Mouse (Mus musculus) neural tube, embryonic 11.5 days (tissue): ENCODE results near the gene Batf2. TPM values are rescaled to one million over a fixed set of nuclear protein-coding genes. Genes with fewer than 3 reads are reported as not detected.

Experiments
- ATAC-seq: fragments of 200-750 bp; cut with Nextera tagmentation; 2 replicates; pipeline ENCODE4 v1.8.0; 2017; ENCODE audit warnings: moderate number of reproducible peaks, mild to moderate bottlenecking, moderate TSS enrichment, moderate library complexity; ENCODE audit not compliant: insufficient read depth, low FRiP score, low TSS enrichment
- DNase-seq: peaks from one replicate; pipeline ENCODE4 v3.0.0-alpha.2; 2015; ENCODE audit warnings: low spot score
- H3K27ac ChIP-seq: fragments of 300-500 bp; sonication (generic); 2 replicates; pipeline ENCODE4 v1.5.1; 2014; ENCODE audit warnings: low read depth, mild to moderate bottlenecking, low read length
- H3K27me3 ChIP-seq: fragments of 300-500 bp; sonication (generic); 2 replicates; pipeline ENCODE4 v1.6.1; 2014; ENCODE audit warnings: mild to moderate bottlenecking, low read length, mixed read lengths; ENCODE audit not compliant: control insufficient read depth, insufficient read depth
- H3K36me3 ChIP-seq: fragments of 300-500 bp; sonication (generic); 2 replicates; pipeline ENCODE4 v1.6.1; 2014; ENCODE audit warnings: mild to moderate bottlenecking, low read length, moderate library complexity, mixed read lengths; ENCODE audit not compliant: control insufficient read depth, insufficient read depth
- H3K4me1 ChIP-seq: fragments of 300-500 bp; sonication (generic); 2 replicates; pipeline ENCODE4 v1.6.1; 2014; ENCODE audit warnings: low read length, mixed read lengths; ENCODE audit not compliant: control insufficient read depth, insufficient read depth
- H3K4me2 ChIP-seq: fragments of 300-500 bp; sonication (generic); 2 replicates; pipeline ENCODE4 v1.6.1; 2014; ENCODE audit warnings: low read depth, mild to moderate bottlenecking, moderate library complexity
- H3K4me3 ChIP-seq: fragments of 300-500 bp; sonication (generic); 2 replicates; pipeline ENCODE4 v1.5.1; 2014; ENCODE audit warnings: low read depth, low read length
- H3K9ac ChIP-seq: fragments of 300-500 bp; sonication (generic); 2 replicates; pipeline ENCODE4 v1.6.1; 2014; ENCODE audit warnings: mild to moderate bottlenecking, low read length
- H3K9me3 ChIP-seq: fragments of 300-500 bp; sonication (generic); 2 replicates; pipeline ENCODE4 v1.6.1; 2016; ENCODE audit warnings: low read length; ENCODE audit not compliant: control insufficient read depth
- WGBS: fragments of 180-500 bp; shearing (Covaris S2); extraction: QIAGEN DNeasy Blood & Tissue Kit; methylation state at CpG from one replicate; pipeline ENCODE4 v1.1.7; 2014; 5-methylcytosine and 5-hydroxymethylcytosine counted together
- polyA plus RNA-seq: library from polyadenylated mRNA; unstranded; fragments of >200 nt; fragmentation: Nextera tagmentation; extraction: Ambion mirVana; gene quantifications from 2 replicates; pipeline ENCODE4 v1.2.1, GENCODE M21; 2014

The Batf2 gene
- polyA plus RNA-seq, 1 experiment from 2014 or later: not detected

GRCm38 (mm10) chr19:6116113-6116850 is 24.5 kb upstream of the Batf2 start:
- DNase-seq: no peak
- no peaks in the 10 kb centered on the region for H3K9me3 ChIP-seq
- no peak overlapping the region for H3K4me3 ChIP-seq
- H3K27ac ChIP-seq: no peak overlapping the region
- ATAC-seq: no peak
- H3K36me3 ChIP-seq: peaks cover 11% of the 10 kb centered on the region
- WGBS: 93% methylated on average over 15 of the region's 15 CpGs
- peak overlapping the region; percentile 6; the same call in 1 of the 2 replicates for H3K9ac ChIP-seq
- 0 out of 2 replicates have a peak overlapping the region, but pooled peaks have one; percentile 0 for H3K4me2 ChIP-seq
- peaks cover 7% of the 10 kb centered on the region; the same call in 1 of the 2 replicates for H3K4me1 ChIP-seq
- no peaks in the 10 kb centered on the region for H3K27me3 ChIP-seq

- Histone ChIP-seq H3K4me1 (peaks cover 7% of the 10 kb centered on the region; the same call in 1 of the 2 replicates), H3K27ac (peak overlapping the region; percentile 94), H3K36me3 (peaks cover 11% of the 10 kb centered on the region), H3K4me3 (peak overlapping the region; percentile 81), H3K4me2 (peak overlapping the region; percentile 92), H3K9me3 (no peaks in the 10 kb centered on the region), H3K27me3 (no peaks in the 10 kb centered on the region), H3K9ac (peak overlapping the region; percentile 87)
- WGBS: 6% methylated on average over 32 of the region's 32 CpGs
- no peak; the same call in 1 of the 2 replicates for ATAC-seq
- no peak for DNase-seq
Measured at GRCm38 (mm10) chr19:6117346-6117985, 23.3 kb upstream of the Batf2 start.

- H3K9me3 ChIP-seq: no peaks in the 10 kb centered on the region
- peak within 1 kb of the TSS; percentile 81 for H3K4me3 ChIP-seq
- H3K4me1 ChIP-seq: peaks cover 7% of the 10 kb centered on the region; the same call in 1 of the 2 replicates
- H3K9ac ChIP-seq: peak within 1 kb of the TSS; percentile 87
- peaks cover 11% of the 10 kb centered on the region for H3K36me3 ChIP-seq
- DNase-seq (peak; percentile 94), ATAC-seq (peak; percentile 88)
- H3K27ac ChIP-seq: peak within 1 kb of the TSS; percentile 94
- H3K4me2 ChIP-seq: peak within 1 kb of the TSS; percentile 92
- H3K27me3 ChIP-seq: no peaks in the 10 kb centered on the region
- under 1% methylated on average over 77 of the region's 77 CpGs for WGBS
Measured at GRCm38 (mm10) chr19:6117986-6118676, 22.7 kb upstream of the Batf2 start, which contains the start of gene Sac3d1. Gene Sac3d1, minus strand, starts transcription at chr19:6118650.

GRCm38 (mm10) chr19:6118677-6119185 is 22.1 kb upstream of the Batf2 start:
- Histone ChIP-seq H3K27me3 (no peaks in the 10 kb centered on the region), H3K9ac (peak overlapping the region; percentile 87), H3K27ac (peak overlapping the region; percentile 94), H3K4me1 (peaks cover 7% of the 10 kb centered on the region; the same call in 1 of the 2 replicates), H3K4me3 (peak overlapping the region; percentile 81), H3K36me3 (peaks cover 11% of the 10 kb centered on the region), H3K9me3 (no peaks in the 10 kb centered on the region), H3K4me2 (peak overlapping the region; percentile 92)
- ATAC-seq: 0 out of 2 replicates have a peak, but pooled peaks have one; percentile 8
- DNase-seq: peak; percentile 40
- 3% methylated on average over 8 of the region's 8 CpGs for WGBS

- no peaks in the 10 kb centered on the region for H3K27me3 ChIP-seq
- H3K4me2 ChIP-seq: no peak overlapping the region
- DNase-seq (no peak), ATAC-seq (no peak)
- H3K9me3 ChIP-seq: no peaks in the 10 kb centered on the region; the same call in 1 of the 2 replicates
- H3K9ac ChIP-seq: no peak overlapping the region
- H3K4me1 ChIP-seq: peaks cover 4% of the 10 kb centered on the region; the same call in 1 of the 2 replicates
- H3K4me3 ChIP-seq: no peak overlapping the region
- H3K36me3 ChIP-seq: no peaks in the 10 kb centered on the region
- no peak overlapping the region for H3K27ac ChIP-seq
- whole genome bisulfite sequencing: 29% methylated on average over 18 of the region's 19 CpGs
Measured at GRCm38 (mm10) chr19:6121761-6122160, 19.0 kb upstream of the Batf2 start.

- Histone ChIP-seq H3K4me2 (no peak overlapping the region), H3K9me3 (no peaks in the 10 kb centered on the region; the same call in 1 of the 2 replicates), H3K9ac (no peak overlapping the region), H3K27ac (peak overlapping the region; percentile 62), H3K36me3 (no peaks in the 10 kb centered on the region), H3K27me3 (no peaks in the 10 kb centered on the region), H3K4me1 (no peaks in the 10 kb centered on the region), H3K4me3 (no peak overlapping the region)
- ATAC-seq (no peak), DNase-seq (no peak)
- 65% methylated on average over 8 of the region's 8 CpGs for WGBS
Measured at GRCm38 (mm10) chr19:6123330-6123729, 17.5 kb upstream of the Batf2 start.

- Histone ChIP-seq H3K9me3 (no peaks in the 10 kb centered on the region; the same call in 1 of the 2 replicates), H3K4me3 (no peak overlapping the region), H3K27me3 (no peaks in the 10 kb centered on the region), H3K4me2 (no peak overlapping the region), H3K9ac (no peak overlapping the region), H3K4me1 (no peaks in the 10 kb centered on the region), H3K27ac (no peak overlapping the region), H3K36me3 (no peaks in the 10 kb centered on the region)
- no peak for ATAC-seq
- 83% methylated on average over 2 of the region's 2 CpGs for whole genome bisulfite sequencing
- DNase-seq: no peak
Measured at GRCm38 (mm10) chr19:6124898-6125297, 15.9 kb upstream of the Batf2 start.

- ATAC-seq (no peak), DNase-seq (peak; percentile 39)
- 24% methylated on average over 4 of the region's 4 CpGs for WGBS
- H3K4me2 ChIP-seq: no peak overlapping the region
- H3K27me3 ChIP-seq: no peaks in the 10 kb centered on the region
- H3K9ac ChIP-seq: no peak overlapping the region
- H3K9me3 ChIP-seq: no peaks in the 10 kb centered on the region; the same call in 1 of the 2 replicates
- no peaks in the 10 kb centered on the region for H3K36me3 ChIP-seq
- H3K4me1 ChIP-seq: no peaks in the 10 kb centered on the region
- H3K27ac ChIP-seq: no peak overlapping the region
- H3K4me3 ChIP-seq: no peak overlapping the region
Measured at GRCm38 (mm10) chr19:6126289-6126688, 14.5 kb upstream of the Batf2 start.
